Comparison of ENCODE assay signal across 8 mouse cellular contexts in genomic region chr17:10336558-10336957, GRCm38 (mm10). TPM values are rescaled to one million over a fixed set of nuclear protein-coding genes. Genes with fewer than 3 reads are reported as not detected.
A peak's percentile ranks its signal among the peaks of the same experiment; 100 is the strongest.
DNase-seq lines count a peak whose midpoint lies in the region; ATAC-seq lines count a peak whose summit lies in the region.

No protein-coding gene starts in this region.

- no peak for ATAC-seq in heart, embryonic 11.5 days (replicated peaks; ENCODE audit: insufficient number of reproducible peaks, low FRiP score, low TSS enrichment)
- ATAC-seq in monocyte, adult 5-6 weeks (replicated peaks; ENCODE audit: insufficient number of reproducible peaks, low FRiP score, low TSS enrichment, poor library complexity, severe bottlenecking): no peak

- H3K9me3 ChIP-seq in heart, embryonic 10.5 days: no peaks in the 10 kb centered on the region
- no peaks in the 10 kb centered on the region for H3K9me3 ChIP-seq in heart, embryonic 11.5 days (replicated peaks; ENCODE audit: control insufficient read depth, low read length)
- H3K9me3 ChIP-seq in midbrain, embryonic 10.5 days (replicated peaks): no peaks in the 10 kb centered on the region

- no peaks in the 10 kb centered on the region for H3K27me3 ChIP-seq in heart, embryonic 10.5 days (ENCODE audit: insufficient read depth, poor library complexity, severe bottlenecking)
- H3K27me3 ChIP-seq in heart, embryonic 11.5 days (ENCODE audit: control insufficient read depth, insufficient read depth, low read length): no peaks in the 10 kb centered on the region
- no peaks in the 10 kb centered on the region for H3K27me3 ChIP-seq in midbrain, embryonic 10.5 days (ENCODE audit: low read depth, poor library complexity, severe bottlenecking)

- H3K36me3 ChIP-seq in heart, embryonic 10.5 days: no peaks in the 10 kb centered on the region
- H3K36me3 ChIP-seq in heart, embryonic 11.5 days (ENCODE audit: control insufficient read depth, insufficient read depth, low read length): no peaks in the 10 kb centered on the region
- H3K36me3 ChIP-seq in midbrain, embryonic 10.5 days: peaks cover 6% of the 10 kb centered on the region; the same call in 1 of the 2 replicates

- peak overlapping the region; percentile 97 for H3K27ac ChIP-seq in heart, embryonic 10.5 days
- H3K27ac ChIP-seq in heart, embryonic 11.5 days (ENCODE audit: low read depth, low read length): no peak overlapping the region; the same call in 1 of the 2 replicates
- H3K27ac ChIP-seq in midbrain, embryonic 10.5 days (replicated peaks): peak overlapping the region; percentile 98

- peaks cover 54% of the 10 kb centered on the region for H3K4me1 ChIP-seq in heart, embryonic 10.5 days
- peaks cover 33% of the 10 kb centered on the region for H3K4me1 ChIP-seq in heart, embryonic 11.5 days (ENCODE audit: control insufficient read depth, insufficient read depth, low read length)
- H3K4me1 ChIP-seq in midbrain, embryonic 10.5 days: peaks cover 74% of the 10 kb centered on the region

- no peak overlapping the region for H3K9ac ChIP-seq in heart, embryonic 11.5 days (ENCODE audit: low read depth, low read length)

- DNase-seq in heart, embryonic 10.5 days (ENCODE audit: low spot score): peak; percentile 45
- peak; percentile 10 to 36 for DNase-seq in urinary bladder, postnatal 4 days (ENCODE audit: low spot score in 2 of 2)
- no peak for DNase-seq in urinary bladder, postnatal 25 days (ENCODE audit: low spot score)
- DNase-seq in midbrain, embryonic 10.5 days (ENCODE audit: low spot score): no peak
- DNase-seq in lung, postnatal 4 days: no peak
- no peak for DNase-seq in left cerebral cortex, adult 9 months (ENCODE audit: low spot score in 2 of 2)

- H3K4me2 ChIP-seq in heart, embryonic 11.5 days: no peak overlapping the region

- WGBS in heart, embryonic 10.5 days: 85% methylated on average over 12 of the region's 12 CpGs
- 80% methylated on average over 12 of the region's 12 CpGs for WGBS in heart, embryonic 11.5 days (ENCODE audit: insufficient replicate concordance)
- 77% methylated on average over 12 of the region's 12 CpGs for WGBS in midbrain, embryonic 10.5 days

- no peak overlapping the region for H3K4me3 ChIP-seq in heart, embryonic 10.5 days
- no peak overlapping the region for H3K4me3 ChIP-seq in heart, embryonic 11.5 days (ENCODE audit: low read depth, low read length)
- peak overlapping the region; percentile 49 for H3K4me3 ChIP-seq in midbrain, embryonic 10.5 days

RNA-seq across cellular contexts. Expression of gene Qk, which starts 16.9 kb away (rescaled TPM):
- 39.3 and 44.5 TPM in 2 replicates for polyA plus RNA-seq in heart, embryonic 10.5 days (2016; fragmentation: Nextera tagmentation; extraction: Ambion mirVana)
- polyA plus RNA-seq in heart, embryonic 11.5 days (2014; fragmentation: Nextera tagmentation; extraction: Ambion mirVana): 52.6 and 60.6 TPM in 2 replicates
- polyA plus RNA-seq in midbrain, embryonic 10.5 days (2016; fragmentation: Nextera tagmentation; extraction: Ambion mirVana): 47.7 and 49.5 TPM in 2 replicates
- total RNA-seq in monocyte, adult 5-6 weeks (2017): 117 to 144 TPM (median 122 TPM) in 3 replicates

Comparison
In these comparisons a context has a peak if more than half of its experiments do, and no peak if none do; other contexts are left out.
1. DNase-seq: peak in heart, embryonic 10.5 days (single experiment) and urinary bladder, postnatal 4 days (2 of 2); none in urinary bladder, postnatal 25 days (single experiment), midbrain, embryonic 10.5 days (single experiment), lung, postnatal 4 days (0 of 2) and left cerebral cortex, adult 9 months (0 of 2).